Mouse (Mus musculus): Measurements from ENCODE around the gene Pdlim3.
"Not testable (repeated sequence)": the region's sequence is repeated elsewhere in the genome, so short reads cannot be mapped to it uniquely, and the experiment has no call there.

The Pdlim3 gene

DNA sequence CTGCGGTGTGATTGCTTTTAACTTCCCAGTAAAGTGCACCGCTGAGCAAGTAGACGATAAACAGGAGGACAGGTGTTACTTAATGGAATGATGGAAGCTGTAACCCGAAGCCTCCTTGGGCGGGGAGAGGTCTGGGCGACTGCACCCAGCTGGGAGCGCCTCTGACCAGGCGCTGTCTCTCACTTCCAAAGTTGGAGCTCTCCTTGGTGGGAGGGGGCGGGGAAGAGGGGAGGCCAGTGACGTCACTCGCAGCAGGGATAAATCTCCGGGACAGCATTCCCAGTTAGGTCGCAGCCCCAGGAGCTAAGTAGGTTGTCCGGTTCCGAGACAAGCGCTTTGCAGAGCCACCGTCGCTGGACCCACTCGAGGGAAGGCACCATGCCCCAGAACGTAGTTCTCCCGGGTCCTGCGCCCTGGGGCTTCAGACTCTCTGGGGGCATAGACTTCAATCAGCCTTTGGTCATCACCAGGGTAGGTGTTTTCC is at the start of gene Pdlim3:
TSS of gene Pdlim3 (plus strand) at position 260 of the 484 bp plus-strand sequence.
- in situ Hi-C loops (cut with MboI; ENCODE audit: unreplicated experiment in 2 of 2) = no loop called here

DNA sequence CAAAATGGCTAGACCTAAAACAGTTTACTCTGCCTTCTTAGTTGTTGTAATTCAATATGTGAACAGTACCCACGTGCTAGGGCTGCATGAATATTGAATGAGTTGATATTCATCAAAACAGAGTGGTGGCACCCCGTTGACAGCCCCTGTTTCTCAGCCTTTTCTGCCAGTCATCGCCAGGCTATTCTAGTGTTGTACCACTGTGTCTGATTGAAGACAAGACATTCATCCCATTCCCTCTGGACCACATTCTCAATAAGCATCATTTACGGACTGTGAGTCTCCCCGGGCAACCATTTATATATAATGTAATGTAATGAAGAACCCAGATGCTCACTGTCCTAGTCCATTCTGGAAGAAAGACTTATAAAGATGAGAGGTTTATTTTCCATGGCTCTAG is 42.0 kb upstream of the Pdlim3 start:
- in situ Hi-C loops (cut with MboI; ENCODE audit: unreplicated experiment in 2 of 2) = no loop called here

DNA sequence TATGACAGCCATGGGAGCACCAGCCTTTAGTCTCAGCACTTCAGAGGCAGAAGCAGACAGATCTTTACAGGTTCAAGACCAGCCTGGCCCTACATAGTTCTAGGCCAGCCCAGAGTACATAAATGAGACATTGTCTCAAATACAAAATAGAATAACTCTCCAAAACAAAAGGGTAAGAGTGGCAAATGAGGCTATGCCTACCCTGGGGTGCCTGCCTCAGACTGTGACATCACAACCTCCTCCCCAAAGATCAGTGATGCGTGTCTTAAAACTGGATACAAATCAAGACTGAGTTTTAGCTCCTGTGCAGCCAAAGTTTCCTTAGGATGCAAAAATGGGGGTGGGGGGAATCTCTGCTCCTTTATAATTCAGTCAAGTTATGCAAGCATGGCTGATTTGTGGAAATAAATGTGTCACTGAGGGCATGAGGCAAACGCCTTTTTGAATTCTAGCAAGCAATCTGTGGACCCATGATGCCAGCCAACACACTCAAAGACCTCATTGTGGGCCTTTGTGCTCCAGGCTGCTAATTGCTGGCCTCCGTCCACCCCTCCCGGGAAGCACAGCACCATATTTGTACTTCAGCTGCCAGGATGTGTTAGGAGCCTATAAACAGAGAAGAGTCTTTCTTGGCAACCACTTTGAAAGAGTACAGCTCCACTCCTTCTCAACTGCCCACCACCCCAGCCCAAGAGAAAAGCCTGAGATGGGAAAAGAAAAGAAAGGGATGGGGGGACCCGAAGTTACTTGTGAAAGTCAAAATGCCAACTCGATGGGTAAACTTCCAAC is 41.0 kb upstream of the Pdlim3 start:
- in situ Hi-C loops (cut with MboI; ENCODE audit: unreplicated experiment in 2 of 2) = no loop called here

DNA sequence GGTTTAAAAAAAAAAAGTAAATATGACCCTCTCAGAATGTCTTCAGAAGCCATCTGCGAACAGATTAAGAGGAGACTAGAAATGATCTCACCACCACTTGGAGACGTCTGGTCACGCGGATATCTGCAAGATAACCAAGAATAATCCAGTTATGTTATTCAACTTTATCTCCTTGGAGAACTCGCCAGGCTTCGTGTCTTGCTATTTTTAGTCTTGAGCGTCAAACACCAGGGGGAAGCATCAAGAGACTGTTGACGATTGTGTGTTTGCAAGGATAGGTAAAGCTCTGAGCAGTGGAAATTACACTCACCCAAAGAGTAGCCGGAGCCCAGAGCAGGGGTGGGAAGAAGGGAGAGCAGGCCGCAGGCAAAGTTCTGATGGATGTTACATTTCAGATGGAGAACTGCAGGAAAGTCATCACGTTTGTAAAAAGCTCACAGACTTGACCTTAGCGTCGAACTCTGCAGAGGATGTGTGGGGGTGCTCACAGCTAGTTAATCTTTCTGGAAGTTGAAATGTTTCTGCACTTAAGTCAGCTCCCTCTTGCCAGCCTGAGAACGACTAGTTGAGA is 40.3 kb upstream of the Pdlim3 start:
- in situ Hi-C loops (cut with MboI; ENCODE audit: unreplicated experiment in 2 of 2) = no loop called here

DNA sequence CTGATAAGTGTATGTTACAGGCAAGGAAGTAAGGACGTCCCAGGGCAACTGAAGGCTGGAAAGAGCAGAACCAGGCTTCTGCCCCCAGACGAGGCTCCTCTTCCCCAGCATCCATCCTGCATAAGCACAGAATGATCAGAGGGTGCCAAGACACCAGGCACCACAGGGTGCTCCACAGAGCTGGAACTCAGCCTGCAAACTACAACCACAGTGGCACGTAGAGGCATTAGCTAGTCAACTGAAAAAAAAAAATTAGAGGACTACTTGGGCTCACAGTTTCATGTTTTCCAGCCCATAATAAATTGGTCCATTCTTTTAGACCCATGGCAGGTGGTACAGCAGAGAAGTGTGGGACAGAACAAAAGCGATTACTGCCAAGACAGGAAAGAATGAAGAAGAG is 39.4 kb upstream of the Pdlim3 start:
- in situ Hi-C loops (cut with MboI; ENCODE audit: unreplicated experiment in 2 of 2) = no loop called here

DNA sequence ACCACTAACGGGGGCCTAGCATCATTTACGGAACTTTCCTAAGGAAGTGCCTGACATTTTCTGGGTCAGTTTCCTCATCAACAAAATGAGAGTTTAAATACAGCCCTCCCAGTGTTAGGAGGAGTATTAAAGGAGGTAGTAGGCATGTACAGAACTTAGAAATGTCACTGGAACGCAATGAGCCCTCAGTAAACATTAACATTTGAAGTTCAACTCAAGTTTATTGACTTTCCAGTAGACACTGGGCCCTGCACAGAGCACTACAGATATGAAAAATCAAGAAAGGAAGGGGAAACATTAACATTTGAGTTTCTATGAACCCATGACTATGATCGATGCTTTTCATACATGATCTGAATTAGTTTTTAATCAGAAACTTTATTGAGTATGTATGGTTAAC is 30.1 kb upstream of the Pdlim3 start:
- in situ Hi-C loops (cut with MboI; ENCODE audit: unreplicated experiment in 2 of 2) = no loop called here

DNA sequence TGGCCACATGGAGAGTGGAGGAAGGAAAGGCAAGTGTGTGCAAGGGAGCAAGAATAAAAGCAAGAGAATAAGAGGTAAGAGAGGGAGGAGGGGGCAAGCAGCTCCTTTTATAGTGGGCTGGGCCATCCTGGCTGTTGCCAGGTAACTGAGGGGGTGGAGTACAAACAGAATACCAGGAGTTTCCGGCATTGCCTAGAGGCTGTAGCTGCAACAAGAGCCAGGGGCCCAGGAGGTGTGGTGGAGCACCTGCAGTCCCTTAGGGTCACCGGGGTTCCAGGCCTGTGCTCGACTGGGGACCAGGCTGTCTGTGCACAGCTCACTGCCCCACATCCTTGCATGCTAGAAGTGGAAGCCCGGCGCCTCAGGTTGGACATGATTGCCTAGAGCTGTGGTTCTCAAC is 27.5 kb upstream of the Pdlim3 start:
- in situ Hi-C loops (cut with MboI; ENCODE audit: unreplicated experiment in 2 of 2) = no loop called here

DNA sequence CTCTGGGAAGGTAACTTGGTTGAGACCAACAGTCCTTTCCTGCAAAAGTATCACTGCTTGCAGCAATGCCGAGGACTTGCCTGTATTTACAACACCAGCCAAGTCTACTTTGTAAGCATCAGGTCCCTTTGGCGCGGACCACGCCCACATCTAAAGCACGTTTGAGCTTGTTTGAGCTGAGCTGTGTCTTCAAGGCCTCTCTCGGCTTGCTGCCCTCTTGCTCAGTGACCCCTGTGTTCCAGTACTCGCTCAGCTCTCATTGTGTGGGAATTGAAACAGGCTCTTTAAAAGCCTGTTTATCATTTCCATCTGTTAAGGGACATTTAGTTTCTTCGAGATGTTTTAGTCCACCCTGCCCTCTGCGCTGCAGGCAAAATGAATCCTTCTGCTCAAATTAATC is 26.9 kb upstream of the Pdlim3 start:
- in situ Hi-C loops (cut with MboI; ENCODE audit: unreplicated experiment in 2 of 2) = no loop called here

DNA sequence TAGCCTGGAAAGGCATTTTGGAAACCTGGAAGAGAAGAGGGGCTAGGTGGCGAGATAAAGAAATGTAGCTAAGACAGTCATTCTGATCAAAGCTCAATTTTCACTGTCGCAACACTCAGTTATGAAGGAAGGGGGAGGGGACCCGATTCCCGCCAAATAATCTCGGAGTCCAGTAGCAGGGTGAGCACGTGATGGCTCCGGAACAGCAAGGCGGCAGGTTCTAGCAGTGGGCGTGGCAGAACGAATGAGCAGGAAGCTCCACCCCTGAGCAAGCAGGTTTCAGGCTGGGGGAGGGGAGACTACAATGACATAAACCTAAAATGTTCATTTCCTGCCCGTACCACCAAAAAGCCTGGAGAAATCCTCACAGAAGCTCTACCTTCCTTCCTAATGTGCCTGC is 13.7 kb upstream of the Pdlim3 start:
- in situ Hi-C loops (cut with MboI; ENCODE audit: unreplicated experiment in 2 of 2) = not testable (repeated sequence)

DNA sequence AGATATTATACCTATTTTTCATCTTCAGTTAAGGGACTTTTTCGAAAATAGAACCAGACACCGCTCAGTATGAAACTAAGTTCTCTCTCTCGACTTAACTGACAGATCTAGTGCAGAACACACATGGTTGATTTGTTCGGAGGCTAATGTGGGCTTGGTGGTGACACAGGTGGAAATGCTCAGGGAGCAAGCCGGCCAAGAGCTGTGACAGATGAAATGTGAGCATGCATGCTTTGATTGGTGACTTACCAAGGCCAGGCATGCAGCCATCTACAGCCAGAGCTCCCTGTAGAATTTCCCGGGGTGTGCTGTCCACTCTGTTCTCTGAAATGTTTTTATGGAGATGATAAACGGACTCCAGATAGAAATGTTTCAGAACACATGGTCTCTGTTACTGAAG is 13.2 kb upstream of the Pdlim3 start:
- in situ Hi-C loops (cut with MboI; ENCODE audit: unreplicated experiment in 2 of 2) = no loop called here

DNA sequence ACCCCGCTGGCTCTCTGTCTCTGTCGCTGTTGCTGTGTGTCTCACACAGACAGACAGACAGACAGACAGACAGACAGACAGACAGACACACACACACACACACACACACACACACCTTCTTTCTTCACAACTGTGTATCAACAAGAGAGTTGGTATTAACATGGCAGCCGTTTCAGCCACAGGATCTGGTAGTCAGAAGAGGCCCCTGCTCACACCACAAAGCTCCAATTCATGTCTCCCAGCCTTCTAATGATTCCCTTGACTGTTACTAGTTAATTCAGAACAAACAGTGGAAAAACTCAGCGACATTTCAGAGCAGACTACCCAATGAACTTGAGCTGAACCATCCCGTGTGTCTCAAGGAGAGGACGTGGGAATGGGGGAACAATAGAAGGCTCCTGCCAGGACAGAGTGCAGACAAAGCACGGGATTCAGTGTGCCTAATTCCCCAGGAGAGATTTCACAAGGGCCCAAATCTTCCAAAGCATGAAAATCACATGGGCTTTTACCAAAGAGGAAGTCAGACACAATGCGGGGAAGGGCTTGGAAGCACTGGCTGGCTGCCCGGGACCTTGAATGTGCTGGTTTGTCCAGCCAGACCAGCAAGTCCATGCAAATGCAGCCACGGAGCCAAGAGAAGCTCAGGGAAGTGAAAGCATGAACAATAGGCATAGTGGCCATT is 10.2 kb upstream of the Pdlim3 start:
- in situ Hi-C loops (cut with MboI; ENCODE audit: unreplicated experiment in 2 of 2) = no loop called here

DNA sequence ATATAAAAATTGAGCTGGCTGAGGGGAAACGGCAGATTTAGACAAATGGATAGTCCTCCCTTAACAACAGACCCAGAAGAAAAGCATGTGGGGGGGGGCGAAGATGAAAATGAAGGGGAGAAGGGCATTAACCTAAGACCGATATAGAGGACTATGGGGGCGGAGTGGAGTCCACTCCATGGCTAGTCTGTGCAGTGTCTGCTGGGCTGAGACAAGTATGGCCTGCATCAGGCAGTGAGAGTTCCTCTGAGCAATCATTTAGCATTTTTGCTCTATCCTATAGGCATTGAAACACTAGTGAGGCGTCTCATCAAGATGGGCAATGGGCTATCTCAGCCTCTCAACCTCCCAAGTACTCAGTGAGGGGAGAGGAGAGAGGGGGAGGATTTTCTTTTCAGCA is 8.9 kb upstream of the Pdlim3 start:
- in situ Hi-C loops (cut with MboI; ENCODE audit: unreplicated experiment in 2 of 2) = no loop called here

DNA sequence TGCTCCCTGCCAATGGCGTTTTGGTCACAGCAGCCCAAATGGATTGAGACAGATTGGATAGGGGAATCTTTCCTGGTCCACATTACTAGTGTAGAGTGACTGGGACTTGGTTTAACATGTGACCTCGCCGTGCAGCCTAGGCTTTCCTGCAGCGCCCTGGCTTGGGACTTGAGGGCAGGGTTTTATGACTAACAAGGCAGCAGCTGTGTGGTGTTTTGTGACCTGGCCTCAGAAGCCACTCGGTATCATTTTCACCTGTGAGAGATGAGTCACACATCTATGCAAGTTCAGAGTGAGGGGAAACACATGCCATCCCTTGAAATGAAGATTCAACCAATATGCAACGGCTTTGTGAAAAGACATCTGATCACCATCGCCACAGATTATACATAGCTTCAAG is 7.6 kb upstream of the Pdlim3 start:
- in situ Hi-C loops (cut with MboI; ENCODE audit: unreplicated experiment in 2 of 2) = no loop called here

DNA sequence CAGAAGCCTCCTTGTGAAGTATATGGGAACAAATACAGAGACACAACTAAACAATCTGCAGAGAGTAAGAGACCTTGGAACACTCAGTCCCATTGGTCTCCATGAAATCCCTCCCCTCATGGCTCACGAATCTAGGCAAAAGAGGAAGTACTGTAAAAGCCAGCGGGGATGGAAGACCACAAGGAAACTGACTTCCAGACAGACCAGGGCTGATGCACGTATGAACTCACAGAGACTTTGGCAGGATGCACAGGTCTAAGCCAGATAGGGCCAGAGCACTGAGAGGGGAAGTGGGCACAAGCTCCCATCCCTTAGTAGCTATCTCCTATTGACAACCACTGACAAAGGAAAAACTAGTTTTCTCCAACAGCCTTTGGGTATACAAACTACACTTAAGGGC is 4.8 kb upstream of the Pdlim3 start:
- in situ Hi-C loops (cut with MboI; ENCODE audit: unreplicated experiment in 2 of 2) = no loop called here

DNA sequence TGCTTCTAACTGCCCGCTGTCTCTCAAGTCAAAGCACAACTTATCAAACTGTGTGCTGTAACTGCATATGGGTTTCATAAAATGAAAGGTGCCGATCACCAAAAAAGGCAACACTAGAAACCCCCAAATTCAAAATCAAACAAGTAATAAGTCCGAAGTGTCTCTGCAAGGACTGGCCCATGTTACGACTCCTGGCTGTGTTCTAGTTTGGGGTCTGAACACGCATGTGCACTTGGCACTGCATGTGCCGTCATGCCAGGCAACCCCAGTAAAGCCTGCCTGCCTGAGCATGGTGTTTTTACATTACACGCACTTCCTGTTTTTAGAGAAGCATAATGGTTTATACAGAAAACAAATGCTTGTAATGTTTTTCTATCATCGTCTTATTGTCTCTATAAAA is 3.5 kb upstream of the Pdlim3 start:
- in situ Hi-C loops (cut with MboI; ENCODE audit: unreplicated experiment in 2 of 2) = no loop called here

DNA sequence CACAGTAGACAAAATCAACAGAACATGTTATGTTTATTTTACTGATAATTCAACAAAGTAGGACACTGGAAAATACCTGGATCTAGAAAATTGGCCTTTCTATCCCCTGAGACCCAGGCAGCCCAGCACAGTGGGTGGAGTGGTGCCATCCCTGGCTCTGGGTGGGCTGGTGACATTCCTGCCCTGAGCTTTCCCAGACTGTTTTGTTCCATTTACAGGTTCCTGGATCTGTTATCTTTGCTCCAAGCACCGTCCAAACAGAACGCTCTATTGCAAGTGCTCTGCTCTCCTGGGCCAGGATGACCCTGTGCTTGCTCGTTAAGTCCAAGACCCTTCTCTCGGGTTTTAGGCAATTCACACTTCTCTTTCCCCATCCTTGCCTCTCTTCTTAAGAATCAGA is 1.5 kb upstream of the Pdlim3 start:
- in situ Hi-C loops (cut with MboI; ENCODE audit: unreplicated experiment in 2 of 2) = no loop called here

DNA sequence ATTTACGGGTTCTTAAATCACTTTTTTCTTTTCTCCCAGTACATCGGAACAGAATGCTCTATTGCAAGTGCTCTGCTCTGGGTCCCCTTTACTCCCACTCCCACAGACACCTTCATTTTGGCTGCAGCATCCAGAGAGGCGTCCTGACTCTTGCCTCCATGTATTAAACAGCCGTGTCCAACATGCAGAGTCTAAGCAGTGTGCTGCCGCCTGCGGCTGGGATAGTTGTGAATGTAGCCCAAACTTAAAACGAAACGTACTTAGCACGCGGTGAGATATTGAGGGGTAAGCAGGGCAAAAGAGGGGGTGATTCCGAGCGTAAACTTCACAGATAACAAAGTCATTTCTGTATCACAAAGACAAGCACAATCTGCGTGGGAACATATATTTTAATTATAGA is 709 bp upstream of the Pdlim3 start:
- in situ Hi-C loops (cut with MboI; ENCODE audit: unreplicated experiment in 2 of 2) = no loop called here

DNA sequence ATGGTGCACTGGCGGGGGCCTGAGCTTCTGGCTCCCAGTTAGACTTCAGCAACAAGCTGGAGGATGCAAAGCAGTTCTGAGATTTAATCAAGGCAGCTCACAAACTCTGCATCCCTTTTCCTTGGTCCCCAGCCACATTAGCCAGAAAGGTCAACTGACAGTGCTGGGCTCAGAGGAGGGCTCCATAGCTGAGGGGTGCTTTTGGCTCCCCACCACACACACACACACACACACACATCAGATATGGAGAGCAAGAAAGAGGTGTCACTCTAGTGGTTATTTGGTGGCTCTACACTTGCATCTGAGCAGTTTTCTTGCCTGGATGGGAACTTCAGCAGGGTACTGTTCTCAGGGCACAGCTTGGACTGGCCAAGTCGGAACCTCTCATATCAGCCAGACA is 514 bp downstream of the Pdlim3 start:
- in situ Hi-C loops (cut with MboI; ENCODE audit: unreplicated experiment in 2 of 2) = no loop called here

DNA sequence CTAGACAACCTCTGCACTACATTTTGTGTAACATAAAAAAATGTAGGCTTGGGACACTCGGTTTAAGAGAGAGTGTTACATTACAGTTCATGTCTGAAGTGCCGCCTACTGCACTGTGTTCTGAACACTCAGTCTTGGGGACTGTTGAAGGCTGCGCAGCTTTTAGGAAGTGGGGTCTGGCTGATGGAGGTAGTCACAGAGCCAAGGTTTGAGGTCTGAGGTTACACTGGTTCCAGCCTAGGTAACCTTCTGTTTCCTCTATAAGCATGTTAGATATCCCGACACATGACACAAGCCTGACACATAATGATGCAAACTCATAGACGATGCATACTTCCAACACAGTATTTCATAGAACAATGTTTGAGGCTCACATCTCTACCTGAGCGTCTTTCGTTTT is 4.5 kb downstream of the Pdlim3 start:
- in situ Hi-C loops (cut with MboI; ENCODE audit: unreplicated experiment in 2 of 2) = no loop called here

DNA sequence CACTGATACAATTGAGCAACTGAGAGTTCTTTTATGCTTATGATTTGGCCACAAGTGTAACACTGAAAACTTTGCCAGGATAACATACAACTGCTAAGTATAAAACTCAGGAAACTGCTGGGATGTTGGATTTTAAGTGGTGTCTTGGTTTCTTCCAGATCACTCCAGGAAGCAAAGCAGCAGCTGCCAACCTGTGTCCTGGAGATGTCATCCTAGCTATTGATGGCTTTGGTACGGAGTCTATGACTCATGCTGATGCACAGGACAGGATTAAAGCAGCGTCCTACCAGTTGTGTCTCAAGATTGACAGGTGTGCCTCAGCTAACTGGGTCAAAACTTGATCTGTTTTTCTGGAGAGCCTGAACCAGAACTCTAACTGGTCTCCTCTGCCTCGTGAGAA is 11.3 kb downstream of the Pdlim3 start:
- in situ Hi-C loops (cut with MboI; ENCODE audit: unreplicated experiment in 2 of 2) = no loop called here

DNA sequence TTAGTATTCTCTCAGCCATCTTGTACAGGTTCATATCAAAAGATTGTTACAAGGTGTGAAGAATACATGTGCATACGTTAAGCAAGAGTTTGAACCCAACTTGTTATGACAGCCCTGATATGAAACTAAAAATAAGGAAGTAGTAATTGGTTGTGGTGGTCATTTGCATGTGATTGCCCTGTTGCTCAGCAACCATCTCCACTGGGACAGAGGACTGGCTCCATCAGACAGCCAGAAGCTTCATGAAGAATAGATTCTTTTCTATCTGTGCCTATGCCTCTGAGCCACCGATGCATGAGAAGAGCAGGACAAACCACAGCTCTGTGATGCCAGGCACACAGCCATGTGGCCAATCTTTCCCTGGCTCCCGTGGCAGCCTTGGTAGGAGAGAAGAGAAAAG is 14.5 kb downstream of the Pdlim3 start:
- in situ Hi-C loops (cut with MboI; ENCODE audit: unreplicated experiment in 2 of 2) = no loop called here

DNA sequence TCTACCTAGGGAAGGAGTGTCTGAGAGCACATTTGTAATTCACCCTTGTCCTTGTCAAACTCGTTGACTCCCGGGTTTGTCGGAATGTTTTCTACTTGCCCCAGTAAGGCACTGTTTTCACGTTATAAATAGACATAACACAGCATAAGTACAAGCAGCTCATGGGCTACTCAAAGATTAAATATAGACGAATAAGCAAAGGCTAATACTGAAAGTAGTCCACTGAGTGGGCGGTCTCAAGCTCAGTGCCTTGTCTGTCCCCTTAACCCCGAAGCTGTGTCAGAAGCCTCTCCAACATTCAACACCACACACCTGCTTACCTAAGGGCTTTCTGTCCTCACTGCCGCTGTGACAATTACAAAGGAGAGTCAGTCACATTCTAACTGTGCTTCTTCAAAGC is 16.4 kb downstream of the Pdlim3 start:
- in situ Hi-C loops (cut with MboI; ENCODE audit: unreplicated experiment in 2 of 2) = no loop called here

Measured in v-Abl transformed pro-B cells (cell line).